Mouse (Mus musculus) testis, postnatal 10 days (tissue): ENCODE data around the gene Spin1.
"Not testable (repeated sequence)": the region's sequence is repeated elsewhere in the genome, so short reads cannot be mapped to it uniquely, and the experiment has no call there.

ENCODE experiments used
- DNase-seq: peaks from one replicate; pipeline ENCODE4 v3.0.0; 2021; ENCODE audit warnings: low spot score

Spin1 gene

GRCm38 (mm10) chr13:51100233-51101015 lies at the start of gene Spin1:
TSS of gene Spin1 (plus strand) at chr13:51100880.
- DNase-seq, result peak; percentile 94

- DNase-seq, result peak; percentile 27
These were observed 49.7 kb upstream of the Spin1 start for GRCm38 (mm10) chr13:51051016-51051415.

GRCm38 (mm10) chr13:51052408-51052807 lies 48.3 kb upstream of the Spin1 start:
- no peak for DNase-seq

- no peak for DNase-seq
These were observed 37.7 kb upstream of the Spin1 start for GRCm38 (mm10) chr13:51063024-51063423.

- DNase-seq, result no peak
These were observed 37.0 kb upstream of the Spin1 start for GRCm38 (mm10) chr13:51063721-51064120.

- DNase-seq, result no peak
These were observed 36.3 kb upstream of the Spin1 start for GRCm38 (mm10) chr13:51064429-51064828.

- DNase-seq, result no peak
These were observed 29.5 kb upstream of the Spin1 start for GRCm38 (mm10) chr13:51071063-51071680.

GRCm38 (mm10) chr13:51071763-51072276 lies 28.9 kb upstream of the Spin1 start:
- no peak for DNase-seq

- DNase-seq, result no peak
These were observed 27.5 kb upstream of the Spin1 start for GRCm38 (mm10) chr13:51072917-51073843.

GRCm38 (mm10) chr13:51074081-51074680 lies 26.5 kb upstream of the Spin1 start:
- DNase-seq, result peak; percentile 77

- DNase-seq, result not testable (repeated sequence)
These were observed 24.5 kb upstream of the Spin1 start for GRCm38 (mm10) chr13:51076191-51076590.

- not testable (repeated sequence) for DNase-seq
These were observed 22.1 kb upstream of the Spin1 start for GRCm38 (mm10) chr13:51078586-51078985.

- no peak for DNase-seq
These were observed 19.9 kb upstream of the Spin1 start for GRCm38 (mm10) chr13:51080801-51081200.

GRCm38 (mm10) chr13:51084241-51084640 lies 16.4 kb upstream of the Spin1 start:
- DNase-seq, result no peak

GRCm38 (mm10) chr13:51085941-51086340 lies 14.7 kb upstream of the Spin1 start:
- no peak for DNase-seq

- DNase-seq, result no peak
These were observed 13.4 kb upstream of the Spin1 start for GRCm38 (mm10) chr13:51087253-51087652.

GRCm38 (mm10) chr13:51088207-51088606 lies 12.5 kb upstream of the Spin1 start:
- no peak for DNase-seq

- no peak for DNase-seq
These were observed 11.6 kb upstream of the Spin1 start for GRCm38 (mm10) chr13:51089058-51089457.

- DNase-seq, result peak; percentile 59
These were observed 10.5 kb upstream of the Spin1 start for GRCm38 (mm10) chr13:51090105-51090661.

GRCm38 (mm10) chr13:51093430-51093829 lies 7.2 kb upstream of the Spin1 start:
- DNase-seq, result no peak
